Mouse (Mus musculus) left cerebral cortex, adult 2 months (tissue): Measurements from ENCODE around the gene Apol9b. TPM values are rescaled to one million over a fixed set of nuclear protein-coding genes. Genes with fewer than 3 reads are reported as not detected.
A peak's percentile ranks its signal among the peaks of the same experiment; 100 is the strongest.
"Not testable (repeated sequence)": the region's sequence is repeated elsewhere in the genome, so short reads cannot be mapped to it uniquely, and the experiment has no call there.

Experiments used
- DNase-seq, 2 experiments: peaks; one replicate each; pipeline ENCODE4 v3.0.0; 2021 to 2022; ENCODE audit warnings: low spot score in 2 of 2, mixed read lengths in 1 of 2; ENCODE audit errors: extremely low spot score in 1 of 2
- H3K27ac ChIP-seq: fragments of 200-600 bp; 2 replicates; pipeline ENCODE4 v1.8.1; 2022
- H3K4me3 ChIP-seq: fragments of 200-600 bp; 2 replicates; pipeline ENCODE4 v1.8.1; 2022
- CTCF ChIP-seq: fragments of 200-600 bp; IDR thresholded peaks from 2 replicates; pipeline ENCODE4 v1.8.1; 2022; ENCODE audit warnings: antibody characterized with exemption, mild to moderate bottlenecking, moderate library complexity
- intact Hi-C: fragments of 180-260 bp; cut with DNase I; formaldehyde crosslinking; loops from one replicate; pipeline ENCODE4 v1.15.1; 2025
- long read RNA-seq, 2 experiments: library from polyadenylated mRNA; stranded (forward); transcript quantifications; one replicate each; pipeline ENCODE4 v2.0.0; 2021; ENCODE audit warnings: borderline mapping rate in 2 of 2
- total RNA-seq, 2 experiments: library from RNA; stranded (reverse); gene quantifications; 2 replicates each; pipeline ENCODE4 v1.2.3; 2021

The Apol9b gene
- not detected for total RNA-seq
- long read RNA-seq, experiment 1: 0 reads
- long read RNA-seq, experiment 2: 0 reads

GRCm38 (mm10) chr15:77728739-77729138 lies at the start of gene Apol9b:
TSS of gene Apol9b (plus strand) at chr15:77729039.
- H3K4me3 ChIP-seq, DNase-seq, H3K27ac ChIP-seq, intact Hi-C loops: not testable (repeated sequence)

- intact Hi-C loops, H3K4me3 ChIP-seq, H3K27ac ChIP-seq: not testable (repeated sequence)
- peak; percentile 57 for TF ChIP-seq CTCF
- peak; percentile 8 to 35 for DNase-seq
These were observed 44.9 kb upstream of the Apol9b start for GRCm38 (mm10) chr15:77683944-77684343.

DNA sequence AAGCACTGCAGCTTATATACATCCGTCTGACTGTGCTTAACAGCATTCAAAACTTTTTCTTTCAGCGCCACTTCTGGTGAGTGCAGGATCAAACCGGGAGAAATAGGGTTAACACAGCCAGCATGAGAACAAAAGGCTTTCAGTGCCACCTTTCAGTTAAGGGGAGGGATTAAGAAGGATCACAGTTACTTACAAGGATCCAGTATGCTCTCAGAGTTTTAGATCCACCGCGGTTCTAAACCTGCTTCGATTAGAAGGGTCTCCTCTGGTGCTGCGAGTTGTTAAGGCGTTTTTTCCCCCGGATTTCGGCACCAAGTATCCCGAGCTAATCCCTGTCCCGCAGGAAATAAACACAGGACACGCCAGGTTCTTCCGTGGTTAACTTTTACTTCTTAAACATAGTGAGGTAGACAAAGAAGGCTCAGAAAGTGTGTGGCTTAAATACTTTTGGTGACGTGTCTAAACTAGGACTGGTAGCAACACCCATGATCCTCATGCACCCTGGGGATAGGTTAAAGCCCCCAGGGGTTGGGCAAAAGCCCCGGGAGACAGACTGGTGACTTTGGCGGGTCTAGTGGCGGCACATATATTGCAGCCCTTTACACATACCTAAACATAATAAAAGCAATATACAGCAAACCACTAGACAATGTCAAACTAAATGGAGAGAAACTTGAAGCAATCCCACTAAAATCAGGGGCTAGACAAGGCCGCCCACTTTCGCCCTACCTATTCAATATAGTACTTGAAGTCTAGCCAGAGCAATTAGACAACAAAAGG lies 37.1 kb upstream of the Apol9b start:
- H3K27ac ChIP-seq, intact Hi-C loops, DNase-seq, H3K4me3 ChIP-seq: not testable (repeated sequence)

GRCm38 (mm10) chr15:77694687-77695295 lies 34.0 kb upstream of the Apol9b start:
- intact Hi-C loops, H3K4me3 ChIP-seq, H3K27ac ChIP-seq, DNase-seq: not testable (repeated sequence)
- TF ChIP-seq CTCF: peak; percentile 49

DNA sequence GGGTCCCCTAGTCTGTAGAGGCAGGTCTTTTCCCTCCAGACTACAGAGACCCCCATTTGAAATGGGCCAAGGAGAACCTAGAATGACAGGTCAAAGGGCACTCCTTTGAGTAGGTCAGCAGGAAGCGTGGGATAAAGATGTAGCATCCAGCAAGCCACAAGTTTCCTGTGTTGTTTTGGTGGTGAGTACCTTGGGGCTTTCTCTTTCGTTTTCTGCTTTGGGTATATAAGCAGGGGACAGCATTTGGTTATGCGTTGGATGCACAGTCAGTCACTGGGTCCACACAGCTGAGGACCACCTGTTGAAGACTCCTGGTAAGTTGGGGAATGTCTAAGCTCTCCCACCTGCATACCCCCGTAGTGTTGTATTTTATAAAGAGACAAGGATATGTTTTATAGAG lies 30.2 kb upstream of the Apol9b start, which contains the start of gene Apol7e:
Gene Apol7e (plus strand): TSS at position 202 of the 400 bp plus-strand sequence.
- H3K27ac ChIP-seq, H3K4me3 ChIP-seq, intact Hi-C loops, DNase-seq: not testable (repeated sequence)

- DNase-seq, intact Hi-C loops, H3K4me3 ChIP-seq, H3K27ac ChIP-seq: not testable (repeated sequence)
These were observed 23.5 kb upstream of the Apol9b start for GRCm38 (mm10) chr15:77705306-77705705.

GRCm38 (mm10) chr15:77708936-77709335 lies 19.9 kb upstream of the Apol9b start:
- H3K27ac ChIP-seq, H3K4me3 ChIP-seq, DNase-seq, intact Hi-C loops: not testable (repeated sequence)

GRCm38 (mm10) chr15:77718240-77718639 lies 10.6 kb upstream of the Apol9b start:
- H3K27ac ChIP-seq, intact Hi-C loops, H3K4me3 ChIP-seq, DNase-seq: not testable (repeated sequence)

DNA sequence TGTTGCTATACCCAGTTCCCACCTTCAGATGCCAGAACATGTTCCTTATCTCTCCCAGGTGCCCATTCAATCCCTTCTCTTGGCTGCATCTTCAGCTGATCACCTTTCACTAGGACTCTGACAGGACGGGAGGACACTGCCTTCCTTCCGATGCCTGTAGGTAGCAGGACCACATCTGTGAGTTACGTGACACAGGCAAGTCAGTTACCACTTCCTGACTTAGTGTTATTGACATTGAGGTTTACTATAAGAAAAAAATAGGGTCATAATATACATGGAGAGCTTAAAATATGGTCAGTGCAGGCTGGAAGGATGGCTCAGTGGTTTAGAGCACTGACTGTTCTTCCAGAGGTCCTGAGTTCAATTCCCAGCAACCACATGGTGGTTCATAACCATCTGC lies 7.3 kb upstream of the Apol9b start:
- H3K4me3 ChIP-seq, H3K27ac ChIP-seq, DNase-seq, intact Hi-C loops: not testable (repeated sequence)

DNA sequence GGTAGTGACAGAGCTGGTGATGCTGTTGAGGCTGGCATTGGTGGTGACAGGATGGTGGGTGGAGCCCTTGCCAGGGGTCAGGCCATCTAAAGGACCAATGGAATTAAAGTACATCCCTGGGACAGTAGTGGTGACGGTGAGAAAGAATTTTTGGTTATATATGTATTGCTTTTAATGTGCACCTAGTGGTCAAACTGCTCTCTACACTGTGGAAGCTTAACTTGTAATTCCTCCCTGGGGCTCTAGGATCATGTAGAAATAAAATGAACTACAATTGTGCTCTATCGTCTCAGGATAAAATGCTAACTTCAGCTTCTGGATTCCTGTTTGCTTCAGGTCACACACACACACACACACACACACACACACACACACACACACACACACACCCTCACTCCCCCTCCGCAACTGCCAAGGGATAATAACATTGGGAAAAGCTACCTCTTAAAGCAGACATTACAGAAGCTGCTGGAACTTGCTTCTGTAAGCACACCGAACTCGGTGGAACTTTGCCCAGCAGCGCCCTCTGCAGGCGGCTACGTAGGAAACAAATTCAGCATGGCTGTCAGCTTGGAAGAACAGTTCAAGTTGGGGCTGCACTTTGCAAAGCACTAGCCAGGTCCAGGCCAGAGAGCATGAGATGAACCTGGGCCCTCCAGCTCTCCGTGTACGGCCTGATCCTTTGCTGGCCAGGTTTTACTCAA lies 4.5 kb upstream of the Apol9b start:
- intact Hi-C loops, H3K27ac ChIP-seq, H3K4me3 ChIP-seq, DNase-seq: not testable (repeated sequence)

GRCm38 (mm10) chr15:77725393-77726020 lies 3.3 kb upstream of the Apol9b start:
- H3K27ac ChIP-seq, H3K4me3 ChIP-seq, DNase-seq, intact Hi-C loops: not testable (repeated sequence)

DNA sequence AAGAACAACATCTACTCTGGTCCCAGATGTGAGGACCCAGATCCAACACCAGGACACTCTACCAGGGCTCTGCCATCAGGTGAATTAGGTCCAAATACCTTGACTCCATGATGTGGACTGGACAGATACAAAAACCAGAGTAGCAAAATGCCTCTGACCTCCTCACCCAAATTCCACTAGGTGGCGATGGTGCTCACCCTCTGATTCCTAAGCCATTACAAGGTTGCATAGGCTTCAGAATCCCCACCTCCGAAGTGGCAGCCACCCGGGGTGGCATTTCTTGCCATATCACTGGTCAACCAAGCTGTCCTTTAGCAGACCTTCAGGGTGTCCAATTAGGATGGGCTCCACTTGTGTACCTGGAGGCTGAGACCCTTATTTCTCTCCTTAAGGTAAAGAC lies 1.7 kb upstream of the Apol9b start:
- H3K4me3 ChIP-seq, H3K27ac ChIP-seq, DNase-seq, intact Hi-C loops: not testable (repeated sequence)
- TF ChIP-seq CTCF: peak; percentile 40

DNA sequence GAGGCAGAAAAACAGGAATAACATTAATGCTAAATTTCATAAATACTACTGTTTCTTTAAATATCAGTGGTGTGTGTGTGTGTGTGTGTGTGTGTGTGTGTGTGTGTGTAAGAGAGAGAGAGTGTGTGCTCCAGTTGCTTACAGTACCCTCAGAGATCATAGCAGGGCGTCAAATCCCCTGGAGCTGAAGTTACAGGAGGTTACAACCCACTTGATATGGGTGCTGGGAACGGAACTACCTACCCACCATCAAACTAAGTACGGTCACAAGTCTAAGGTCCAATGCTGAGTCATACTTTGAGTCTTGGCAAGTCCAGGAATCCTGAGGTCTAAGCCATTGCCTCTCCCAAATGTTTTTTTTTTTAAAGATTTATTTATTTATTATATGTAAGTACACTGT lies 1.1 kb upstream of the Apol9b start:
- DNase-seq, H3K27ac ChIP-seq, H3K4me3 ChIP-seq, intact Hi-C loops: not testable (repeated sequence)
